Mouse (Mus musculus) adrenal gland, postnatal 36 days (tissue): ENCODE data around the gene Map3k3. TPM values are rescaled to one million over a fixed set of nuclear protein-coding genes. Genes with fewer than 3 reads are reported as not detected.

Source experiments
- DNase-seq, 2 experiments: peaks; one replicate each; pipeline ENCODE4 v3.0.0; 2021; ENCODE audit warnings: mixed read lengths in 1 of 2
- long read RNA-seq, 2 experiments: library from polyadenylated mRNA; stranded (forward); transcript quantifications; one replicate each; pipeline ENCODE4 v2.0.0; 2021; ENCODE audit warnings: borderline sequencing depth in 2 of 2
- total RNA-seq, 2 experiments: library from RNA; stranded (reverse); gene quantifications; 2 replicates each; pipeline ENCODE4 v1.2.3; 2021

The Map3k3 gene
- total RNA-seq = 10 to 100 TPM; 40.5 to 40.8 TPM
- long read RNA-seq, experiment 1, transcript Map3k3-201 (16 exons, 3,450 nt) = major isoform, 15 of 22 reads
- long read RNA-seq, experiment 1, partial matches to known transcripts = 2 of 22 reads
- long read RNA-seq, experiment 1, other reads (novel, unspliced or antisense) = 5 of 22 reads
- long read RNA-seq, experiment 2, partial matches to known transcripts = 0 of 3 reads
- long read RNA-seq, experiment 2, other reads (novel, unspliced or antisense) = 2 of 3 reads

- peak; percentile 99 for DNase-seq
Measured at GRCm38 (mm10) chr11:106083708-106084701, at the start of gene Map3k3. Gene Map3k3 (plus strand): TSS chr11:106084613.

- DNase-seq = no peak
Measured at GRCm38 (mm10) chr11:106034986-106035385, 49.4 kb upstream of the Map3k3 start.

GRCm38 (mm10) chr11:106036548-106037417 lies 47.6 kb upstream of the Map3k3 start, which contains the start of gene Dcaf7:
Gene Dcaf7 (plus strand): TSS chr11:106036872.
- peak; percentile 95 to 96 for DNase-seq

GRCm38 (mm10) chr11:106037418-106037751 lies 47.0 kb upstream of the Map3k3 start:
- DNase-seq = peak; percentile 10 to 34

GRCm38 (mm10) chr11:106044349-106044748 lies 40.1 kb upstream of the Map3k3 start:
- DNase-seq = no peak

- no peak for DNase-seq
Measured at GRCm38 (mm10) chr11:106045256-106045655, 39.2 kb upstream of the Map3k3 start.

GRCm38 (mm10) chr11:106045780-106046179 lies 38.6 kb upstream of the Map3k3 start:
- no peak for DNase-seq

GRCm38 (mm10) chr11:106046584-106046983 lies 37.8 kb upstream of the Map3k3 start:
- no peak for DNase-seq

GRCm38 (mm10) chr11:106053921-106054320 lies 30.5 kb upstream of the Map3k3 start:
- no peak for DNase-seq

- DNase-seq = no peak
Measured at GRCm38 (mm10) chr11:106054600-106054999, 29.8 kb upstream of the Map3k3 start.

GRCm38 (mm10) chr11:106055341-106055740 lies 29.1 kb upstream of the Map3k3 start:
- peak; percentile 41 to 48 for DNase-seq

- DNase-seq = no peak
Measured at GRCm38 (mm10) chr11:106056819-106057491, 27.5 kb upstream of the Map3k3 start.

- DNase-seq = no peak
Measured at GRCm38 (mm10) chr11:106058020-106058419, 26.4 kb upstream of the Map3k3 start.

- no peak for DNase-seq
Measured at GRCm38 (mm10) chr11:106060549-106060948, 23.9 kb upstream of the Map3k3 start.

GRCm38 (mm10) chr11:106061311-106061710 lies 23.1 kb upstream of the Map3k3 start:
- DNase-seq = no peak

GRCm38 (mm10) chr11:106063756-106064155 lies 20.7 kb upstream of the Map3k3 start:
- no peak for DNase-seq

GRCm38 (mm10) chr11:106065073-106065922 lies 19.1 kb upstream of the Map3k3 start:
- DNase-seq = no peak

GRCm38 (mm10) chr11:106065923-106066571 lies 18.4 kb upstream of the Map3k3 start, which contains the start of gene Taco1:
Gene Taco1 (plus strand): TSS chr11:106066061.
- DNase-seq = peak; percentile 95 to 96

- DNase-seq = peak; percentile 29 to 56
Measured at GRCm38 (mm10) chr11:106066616-106067015, 17.8 kb upstream of the Map3k3 start.

- no peak for DNase-seq
Measured at GRCm38 (mm10) chr11:106073774-106074173, 10.6 kb upstream of the Map3k3 start.
